Mouse (Mus musculus) lung, postnatal 25 days (tissue): ENCODE results near the gene Zfand6.

Source experiments
- DNase-seq: peaks from one replicate; pipeline ENCODE4 v3.0.0; 2022; ENCODE audit warnings: low spot score

The Zfand6 gene

GRCm38 (mm10) chr7:84594087-84594916, 95.5 kb downstream of the Zfand6 start:
- DNase-seq, result peak; percentile 56

DNA sequence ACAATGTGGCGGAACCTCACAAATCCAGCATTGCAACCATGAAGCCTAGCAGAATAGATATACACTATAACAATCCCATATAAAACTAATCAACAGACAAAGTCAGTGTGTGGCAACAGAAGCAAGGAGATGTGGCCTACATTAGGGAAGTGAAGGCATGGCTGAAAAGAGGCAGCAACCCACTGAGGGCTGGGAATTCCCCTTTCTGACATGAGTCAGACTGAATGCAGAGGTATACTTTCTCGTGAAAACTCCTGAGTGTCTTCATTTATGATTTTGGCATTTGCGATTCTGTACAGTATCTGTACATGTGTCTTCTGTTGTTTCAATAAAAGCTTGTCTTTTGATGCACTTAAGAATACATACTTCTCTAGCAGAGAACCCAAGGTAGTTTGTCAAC, 98.4 kb downstream of the Zfand6 start:
- no peak for DNase-seq

DNA sequence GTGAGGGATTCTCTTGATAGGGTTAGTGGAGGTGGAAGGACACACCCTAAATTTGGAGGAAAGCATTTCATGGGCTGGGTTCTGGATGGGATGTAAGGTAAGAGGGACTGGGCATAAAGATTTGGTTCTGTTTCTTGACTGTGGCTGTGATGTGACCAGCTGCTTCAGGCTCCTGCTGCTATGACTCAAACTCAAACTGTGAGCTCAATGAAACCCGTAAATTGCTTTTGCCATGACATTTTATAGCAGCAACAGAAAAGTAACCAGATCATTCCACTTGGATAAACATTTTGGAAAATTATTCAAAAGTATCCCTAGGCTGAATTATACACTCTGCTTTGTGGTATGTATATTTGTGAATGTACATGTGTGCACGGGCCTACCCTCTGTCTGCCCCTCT, 99.1 kb downstream of the Zfand6 start:
- DNase-seq, result no peak

- no peak for DNase-seq
Observed at GRCm38 (mm10) chr7:84587101-84587783, 102.5 kb downstream of the Zfand6 start.

- no peak for DNase-seq
Observed at GRCm38 (mm10) chr7:84586360-84587100, 103.2 kb downstream of the Zfand6 start.

GRCm38 (mm10) chr7:84585086-84585485, 104.7 kb downstream of the Zfand6 start:
- DNase-seq, result no peak

DNA sequence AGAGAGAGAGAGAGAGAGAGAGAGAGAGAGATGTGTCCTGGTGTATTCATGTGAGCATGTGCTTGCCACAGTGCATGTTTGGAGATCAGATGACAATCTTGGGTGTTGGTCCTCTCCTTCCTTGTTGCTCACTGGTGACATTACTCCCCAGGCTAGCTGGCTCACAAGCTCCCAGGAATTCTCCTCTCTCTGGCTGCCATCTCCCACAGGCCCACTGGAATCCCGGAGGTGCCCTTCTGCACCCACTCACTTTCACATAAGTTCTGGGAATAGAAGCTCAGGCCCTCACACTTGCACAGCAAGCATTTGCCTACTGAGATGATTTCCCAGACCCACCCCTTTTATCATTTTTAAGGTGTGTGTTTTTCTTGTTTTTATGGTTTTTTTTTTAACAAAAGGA, 110.0 kb downstream of the Zfand6 start:
- DNase-seq, result no peak

DNA sequence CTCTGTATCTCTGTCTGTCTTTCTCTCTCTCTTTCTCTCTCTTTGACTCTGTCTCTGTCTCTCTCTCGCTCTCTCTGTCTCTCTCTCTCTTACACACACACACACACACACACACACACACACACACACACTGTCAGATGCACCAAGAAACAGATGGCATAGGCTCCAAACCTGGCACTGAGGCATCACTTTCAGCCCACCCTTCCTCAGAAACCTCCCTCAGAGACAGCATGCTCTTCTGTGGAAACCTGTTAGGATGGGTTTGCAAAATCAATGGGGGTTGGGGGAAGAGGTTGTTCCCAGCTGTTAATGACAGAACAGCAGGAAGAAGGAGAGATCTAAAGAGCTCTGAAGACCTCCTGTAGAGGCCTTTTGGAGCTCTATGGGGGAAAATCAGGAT, 110.9 kb downstream of the Zfand6 start:
- DNase-seq, result no peak

GRCm38 (mm10) chr7:84577034-84577433, 112.7 kb downstream of the Zfand6 start:
- DNase-seq, result no peak

GRCm38 (mm10) chr7:84566200-84566599, 123.6 kb downstream of the Zfand6 start:
- no peak for DNase-seq

GRCm38 (mm10) chr7:84564236-84564635, 125.5 kb downstream of the Zfand6 start:
- no peak for DNase-seq
